9 mouse cellular contexts compared by ENCODE assay signal in the genomic region with DNA sequence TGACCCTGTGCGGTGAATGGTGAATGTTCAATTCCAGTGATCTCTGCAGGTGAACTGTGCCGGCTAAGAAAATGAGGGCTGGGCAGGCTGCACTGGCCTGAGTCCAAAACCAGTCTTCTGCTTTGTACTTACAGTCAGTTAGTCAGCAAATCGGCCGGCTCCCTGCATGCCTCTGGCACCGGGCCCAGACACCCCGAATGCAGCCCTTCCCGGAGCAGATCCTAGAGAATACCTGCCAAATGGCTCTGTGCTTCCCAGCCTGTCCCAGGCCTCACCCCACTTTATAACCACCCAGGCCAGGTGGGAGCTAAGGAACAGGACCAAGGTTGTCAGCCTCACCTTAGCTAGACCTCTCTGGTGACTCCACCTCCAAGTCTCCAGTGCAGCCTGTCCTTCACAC. TPM values are rescaled to one million over a fixed set of nuclear protein-coding genes. Genes with fewer than 3 reads are reported as not detected.
A peak's percentile ranks its signal among the peaks of the same experiment; 100 is the strongest.
DNase-seq lines count a peak whose midpoint lies in the region; ATAC-seq lines count a peak whose summit lies in the region.
"Had no signal": no experiment of that assay in that cellular context is flagged by ENCODE, and none has a peak within 500 bp of the region (broad histone marks: within the 10 kb centered on the region; RNA-seq: fewer than 3 reads in every experiment).

No protein-coding gene starts in this region.

- WGBS in liver, embryonic 12.5 days (ENCODE audit: insufficient replicate concordance), result 59% methylated on average over 7 of the region's 7 CpGs
- 15% methylated on average over 7 of the region's 7 CpGs for WGBS in forebrain, embryonic 15.5 days

- H3K27ac ChIP-seq in liver, embryonic 12.5 days, result no peak overlapping the region
- H3K27ac ChIP-seq in forebrain, embryonic 15.5 days (replicated peaks), result peak overlapping the region; percentile 73

- H3K36me3 ChIP-seq in liver, embryonic 12.5 days, result no peaks in the 10 kb centered on the region
- no peaks in the 10 kb centered on the region for H3K36me3 ChIP-seq in forebrain, embryonic 15.5 days

- no peak overlapping the region for H3K9ac ChIP-seq in liver, embryonic 12.5 days
- H3K9ac ChIP-seq in forebrain, embryonic 15.5 days (replicated peaks), result no peak overlapping the region

- ATAC-seq in liver, embryonic 12.5 days, result no peak
- ATAC-seq in forebrain, embryonic 15.5 days (replicated peaks), result peak; percentile 21; the same call in 1 of the 2 replicates

- no peaks in the 10 kb centered on the region for H3K9me3 ChIP-seq in liver, embryonic 12.5 days (replicated peaks)
- H3K9me3 ChIP-seq in forebrain, embryonic 15.5 days, result no peaks in the 10 kb centered on the region

- H3K4me3 ChIP-seq in liver, embryonic 12.5 days, result no peak overlapping the region
- H3K4me3 ChIP-seq in forebrain, embryonic 15.5 days, result no peak overlapping the region

- H3K4me1 ChIP-seq in liver, embryonic 12.5 days, result peaks cover 39% of the 10 kb centered on the region
- peaks cover 40% of the 10 kb centered on the region for H3K4me1 ChIP-seq in forebrain, embryonic 15.5 days

- H3K27me3 ChIP-seq in liver, embryonic 12.5 days (replicated peaks), result peaks cover 27% of the 10 kb centered on the region
- H3K27me3 ChIP-seq in forebrain, embryonic 15.5 days, result no peaks in the 10 kb centered on the region

- H3K4me2 ChIP-seq in liver, embryonic 12.5 days, result no peak overlapping the region
- H3K4me2 ChIP-seq in forebrain, embryonic 15.5 days (replicated peaks), result no peak overlapping the region

- DNase-seq in liver, result peak; percentile 55
- DNase-seq in adrenal gland, postnatal 14 days, result peak; percentile 82
- DNase-seq in kidney, adult 9 months, result peak; percentile 84
- peak; percentile 72 for DNase-seq in lung, postnatal 10 days
- peak; percentile 43 for DNase-seq in testis, postnatal 14 days (ENCODE audit: low spot score)
- no peak for DNase-seq in thymus, postnatal 25 days

RNA-seq across cellular contexts. Expression of gene Zdhhc22, which starts 17.0 kb away (rescaled TPM):
- not detected in 2 replicates for polyA plus RNA-seq in liver, embryonic 12.5 days (2016; fragmentation: Nextera tagmentation; extraction: Ambion mirVana)
- 0.59 and 1.1 TPM in 2 replicates for total RNA-seq in adrenal gland, postnatal 14 days (2021)
- polyA plus RNA-seq in forebrain, embryonic 15.5 days (2015; fragmentation: Nextera tagmentation; extraction: Ambion mirVana), result 6.6 and 7.1 TPM in 2 replicates
- total RNA-seq: neutrophil, adult 5-6 weeks had no signal

RNA-seq across cellular contexts. Expression of gene Cipc, which starts 26.4 kb away (rescaled TPM):
- 18.0 and 19.2 TPM in 2 replicates for polyA plus RNA-seq in liver, embryonic 12.5 days (2016; fragmentation: Nextera tagmentation; extraction: Ambion mirVana)
- 26.2 and 29.1 TPM in 2 replicates for total RNA-seq in adrenal gland, postnatal 14 days (2021)
- polyA plus RNA-seq in forebrain, embryonic 15.5 days (2015; fragmentation: Nextera tagmentation; extraction: Ambion mirVana), result 53.6 and 55.3 TPM in 2 replicates

RNA-seq across cellular contexts. Expression of gene Tmem63c, which starts 47.9 kb away (rescaled TPM):
- polyA plus RNA-seq in liver, embryonic 12.5 days (2016; fragmentation: Nextera tagmentation; extraction: Ambion mirVana), result not detected in 2 replicates
- 1.3 and 1.4 TPM in 2 replicates for total RNA-seq in adrenal gland, postnatal 14 days (2021)
- polyA plus RNA-seq in forebrain, embryonic 15.5 days (2015; fragmentation: Nextera tagmentation; extraction: Ambion mirVana), result 5.7 and 7.0 TPM in 2 replicates
- total RNA-seq: neutrophil, adult 5-6 weeks had no signal
